ENCODE assay signal across 9 mouse cellular contexts in genomic region chr11:100395200-100395599, GRCm38 (mm10). TPM values are rescaled to one million over a fixed set of nuclear protein-coding genes. Genes with fewer than 3 reads are reported as not detected.
DNase-seq lines count a peak whose midpoint lies in the region; ATAC-seq lines count a peak whose summit lies in the region.
"Had no signal": no experiment of that assay in that cellular context is flagged by ENCODE, and none has a peak within 500 bp of the region (broad histone marks: within the 10 kb centered on the region; RNA-seq: fewer than 3 reads in every experiment).

No protein-coding gene starts in this region.

- no peak overlapping the region; the same call in 1 of the 2 replicates for H3K9ac ChIP-seq in hindbrain, embryonic 14.5 days
- H3K9ac ChIP-seq in liver, embryonic 11.5 days (ENCODE audit: low read depth, low read length), result no peak overlapping the region
- no peak overlapping the region for H3K9ac ChIP-seq in neural tube, embryonic 15.5 days (replicated peaks)

- H3K36me3 ChIP-seq in hindbrain, embryonic 14.5 days (replicated peaks; ENCODE audit: control insufficient read depth, insufficient read depth), result no peaks in the 10 kb centered on the region
- no peaks in the 10 kb centered on the region; the same call in 1 of the 2 replicates for H3K36me3 ChIP-seq in liver, embryonic 11.5 days (ENCODE audit: control insufficient read depth, insufficient read depth, low read length)
- no peaks in the 10 kb centered on the region for H3K36me3 ChIP-seq in neural tube, embryonic 15.5 days

- no peaks in the 10 kb centered on the region for H3K27me3 ChIP-seq in hindbrain, embryonic 14.5 days (ENCODE audit: control insufficient read depth, insufficient read depth, low read length)
- no peaks in the 10 kb centered on the region for H3K27me3 ChIP-seq in liver, embryonic 11.5 days (replicated peaks; ENCODE audit: control insufficient read depth, insufficient read depth, low read length)
- H3K27me3 ChIP-seq in neural tube, embryonic 15.5 days (replicated peaks), result 0 out of 2 replicates have a peak, but pooled peaks cover 3% of the 10 kb centered on the region

- ATAC-seq in hindbrain, embryonic 14.5 days (ENCODE audit: low FRiP score), result no peak
- ATAC-seq in liver, embryonic 11.5 days (replicated peaks; ENCODE audit: low FRiP score), result no peak
- no peak for ATAC-seq in neural tube, embryonic 15.5 days (ENCODE audit: low FRiP score)

- H3K4me3 ChIP-seq in hindbrain, embryonic 14.5 days (replicated peaks; ENCODE audit: low read length), result peak overlapping the region; percentile 78; the same call in 1 of the 2 replicates
- H3K4me3 ChIP-seq in liver, embryonic 11.5 days (ENCODE audit: low read depth, low read length), result no peak overlapping the region; the same call in 1 of the 2 replicates
- H3K4me3 ChIP-seq in neural tube, embryonic 15.5 days (replicated peaks), result peak overlapping the region; percentile 61

- DNase-seq in 416B (ENCODE audit: low read depth), result peak; percentile 77
- peak; percentile 85 to 86 for DNase-seq in adrenal gland, postnatal 36 days
- DNase-seq in gastrocnemius, adult 18-20 months (ENCODE audit: low spot score), result peak; percentile 84
- no peak for DNase-seq in hindbrain, embryonic 14.5 days (ENCODE audit: low spot score)
- no peak for DNase-seq in liver, embryonic 11.5 days (ENCODE audit: low spot score)
- DNase-seq in spleen, postnatal 14 days (ENCODE audit: low spot score in 2 of 2), result no peak
- no peak for DNase-seq in left cerebral cortex, postnatal 25 days (ENCODE audit: low spot score in 2 of 2)

- 42% methylated on average over 11 of the region's 11 CpGs for whole genome bisulfite sequencing in hindbrain, embryonic 14.5 days
- WGBS in liver, embryonic 11.5 days, result 12% methylated on average over 11 of the region's 11 CpGs
- WGBS in neural tube, embryonic 15.5 days, result 36% methylated on average over 11 of the region's 11 CpGs

- no peaks in the 10 kb centered on the region for H3K9me3 ChIP-seq in hindbrain, embryonic 14.5 days (ENCODE audit: control insufficient read depth, low read length)
- H3K9me3 ChIP-seq in liver, embryonic 11.5 days (ENCODE audit: control insufficient read depth, low read length), result no peaks in the 10 kb centered on the region
- no peaks in the 10 kb centered on the region for H3K9me3 ChIP-seq in neural tube, embryonic 15.5 days (replicated peaks)

- peaks cover 26% of the 10 kb centered on the region for H3K4me1 ChIP-seq in hindbrain, embryonic 14.5 days (replicated peaks; ENCODE audit: control insufficient read depth, insufficient read depth, low read length)
- H3K4me1 ChIP-seq in liver, embryonic 11.5 days (replicated peaks; ENCODE audit: control insufficient read depth, insufficient read depth, low read length), result peaks cover 30% of the 10 kb centered on the region
- peaks cover 47% of the 10 kb centered on the region for H3K4me1 ChIP-seq in neural tube, embryonic 15.5 days

- intact Hi-C loops in left cerebral cortex, postnatal 25 days (cut with DNase I), result no loop called here

- no peak overlapping the region for H3K27ac ChIP-seq in hindbrain, embryonic 14.5 days
- peak overlapping the region; percentile 0; the same call in 1 of the 2 replicates for H3K27ac ChIP-seq in liver, embryonic 11.5 days (ENCODE audit: low read depth, low read length)
- no peak overlapping the region for H3K27ac ChIP-seq in neural tube, embryonic 15.5 days (replicated peaks)

- peak overlapping the region; percentile 76 for H3K4me2 ChIP-seq in hindbrain, embryonic 14.5 days (replicated peaks)
- peak overlapping the region; percentile 73 for H3K4me2 ChIP-seq in liver, embryonic 11.5 days
- peak overlapping the region; percentile 64 for H3K4me2 ChIP-seq in neural tube, embryonic 15.5 days

RNA-seq across cellular contexts. Expression of gene Jup, which starts 2.4 kb away (rescaled TPM):
- 10 to 100 TPM; 73.9 to 87.1 TPM for total RNA-seq in adrenal gland, postnatal 36 days (2021)
- total RNA-seq in gastrocnemius, adult 18-20 months (2021), result 10 to 100 TPM; 73.4 to 81.3 TPM
- polyA plus RNA-seq in hindbrain, embryonic 14.5 days (2014; fragmentation: Nextera tagmentation; extraction: Ambion mirVana), result 59.6 and 60.2 TPM in 2 replicates
- 38.8 and 41.6 TPM in 2 replicates for polyA plus RNA-seq in liver, embryonic 11.5 days (2014; fragmentation: Nextera tagmentation; extraction: Ambion mirVana)
- 58.2 and 74.6 TPM in 2 replicates for polyA plus RNA-seq in neural tube, embryonic 15.5 days (2015; fragmentation: Nextera tagmentation; extraction: Ambion mirVana)
- total RNA-seq in left cerebral cortex, postnatal 25 days (2021), result 10 to 100 TPM; 44.2 to 45.4 TPM

RNA-seq across cellular contexts. Expression of gene P3h4, which starts 19.4 kb away (rescaled TPM):
- 10 to 100 TPM; 26.3 to 40.5 TPM for total RNA-seq in adrenal gland, postnatal 36 days (2021)
- 1 to 10 TPM; 1.6 to 3.2 TPM for total RNA-seq in gastrocnemius, adult 18-20 months (2021)
- 19.1 and 20.4 TPM in 2 replicates for polyA plus RNA-seq in hindbrain, embryonic 14.5 days (2014; fragmentation: Nextera tagmentation; extraction: Ambion mirVana)
- 24.5 and 25.8 TPM in 2 replicates for polyA plus RNA-seq in liver, embryonic 11.5 days (2014; fragmentation: Nextera tagmentation; extraction: Ambion mirVana)
- 24.3 and 24.4 TPM in 2 replicates for polyA plus RNA-seq in neural tube, embryonic 15.5 days (2015; fragmentation: Nextera tagmentation; extraction: Ambion mirVana)
- total RNA-seq in left cerebral cortex, postnatal 25 days (2021), result 1 to 10 TPM; 7.2 to 7.5 TPM
- total RNA-seq: neutrophil, adult 5-6 weeks had no signal

RNA-seq across cellular contexts. Expression of gene Fkbp10, which starts 20.3 kb away (rescaled TPM):
- 10 to 100 TPM; 23.7 to 27.2 TPM for total RNA-seq in adrenal gland, postnatal 36 days (2021)
- 1 to 10 TPM; 1.9 to 2.6 TPM for total RNA-seq in gastrocnemius, adult 18-20 months (2021)
- polyA plus RNA-seq in hindbrain, embryonic 14.5 days (2014; fragmentation: Nextera tagmentation; extraction: Ambion mirVana), result 22.7 and 24.7 TPM in 2 replicates
- 39.9 and 43.2 TPM in 2 replicates for polyA plus RNA-seq in liver, embryonic 11.5 days (2014; fragmentation: Nextera tagmentation; extraction: Ambion mirVana)
- 29.8 and 38.9 TPM in 2 replicates for polyA plus RNA-seq in neural tube, embryonic 15.5 days (2015; fragmentation: Nextera tagmentation; extraction: Ambion mirVana)
- 1 to 10 TPM; 4.7 to 5.7 TPM for total RNA-seq in left cerebral cortex, postnatal 25 days (2021)
- total RNA-seq: neutrophil, adult 5-6 weeks had no signal

RNA-seq across cellular contexts. Expression of gene Hap1, which starts 39.3 kb away (rescaled TPM):
- total RNA-seq in adrenal gland, postnatal 36 days (2021), result 10 to 100 TPM; 36.0 to 43.8 TPM
- total RNA-seq in gastrocnemius, adult 18-20 months (2021), result under 1 TPM; 0.26 to 0.53 TPM
- polyA plus RNA-seq in hindbrain, embryonic 14.5 days (2014; fragmentation: Nextera tagmentation; extraction: Ambion mirVana), result 105 and 137 TPM in 2 replicates
- polyA plus RNA-seq in liver, embryonic 11.5 days (2014; fragmentation: Nextera tagmentation; extraction: Ambion mirVana), result 0.82 and 1.5 TPM in 2 replicates
- polyA plus RNA-seq in neural tube, embryonic 15.5 days (2015; fragmentation: Nextera tagmentation; extraction: Ambion mirVana), result 233 and 264 TPM in 2 replicates
- 100 to 1,000 TPM; 136 to 160 TPM for total RNA-seq in left cerebral cortex, postnatal 25 days (2021)

RNA-seq across cellular contexts. Expression of gene Nt5c3b, which starts 46.4 kb away (rescaled TPM):
- total RNA-seq in adrenal gland, postnatal 36 days (2021), result 10 to 100 TPM; 53.8 to 58.2 TPM
- total RNA-seq in gastrocnemius, adult 18-20 months (2021), result 1 to 10 TPM; 7.7 to 8.3 TPM
- polyA plus RNA-seq in hindbrain, embryonic 14.5 days (2014; fragmentation: Nextera tagmentation; extraction: Ambion mirVana), result 98.5 and 101 TPM in 2 replicates
- polyA plus RNA-seq in liver, embryonic 11.5 days (2014; fragmentation: Nextera tagmentation; extraction: Ambion mirVana), result 70.4 and 74.0 TPM in 2 replicates
- polyA plus RNA-seq in neural tube, embryonic 15.5 days (2015; fragmentation: Nextera tagmentation; extraction: Ambion mirVana), result 118 and 121 TPM in 2 replicates
- total RNA-seq in left cerebral cortex, postnatal 25 days (2021), result 10 to 100 TPM; 50.7 to 57.1 TPM

Comparison
In these comparisons a context has a peak if more than half of its experiments do, and no peak if none do; other contexts are left out.
1. DNase-seq: peak in 416B (single experiment), adrenal gland, postnatal 36 days (2 of 2) and gastrocnemius, adult 18-20 months (single experiment); none in hindbrain, embryonic 14.5 days (single experiment), liver, embryonic 11.5 days (single experiment), spleen, postnatal 14 days (0 of 2) and left cerebral cortex, postnatal 25 days (0 of 2).
2. Peak in every context shown above with its lines, with median percentiles within 50 percentile points of each other: H3K4me2 ChIP-seq.